Mouse (Mus musculus) colon, adult 2 months (tissue): ENCODE results near the gene Ehmt2. TPM values are rescaled to one million over a fixed set of nuclear protein-coding genes. Genes with fewer than 3 reads are reported as not detected.

ENCODE experiments used
- polyA plus RNA-seq: library from polyadenylated mRNA; depleted of rRNA; stranded (reverse); fragments of >200 nt; gene quantifications from 2 replicates; pipeline ENCODE4 v1.2.3, GENCODE M21; 2012; rRNA removed

Ehmt2 gene
- 317 and 331 TPM in 2 replicates for polyA plus RNA-seq

GRCm38 (mm10) chr17:34898160-34898586, at the start of gene Ehmt2, which contains the start of gene C2:
Ehmt2 (plus strand) TSS chr17:34898469.
C2 (minus strand) TSS chr17:34898265.

GRCm38 (mm10) chr17:34849722-34850516, 48.4 kb upstream of the Ehmt2 start, which contains the start of the genes Skiv2l and Nelfe:
Skiv2l (minus strand) TSS chr17:34850210.
Nelfe (plus strand) TSS chr17:34850391.

DNA sequence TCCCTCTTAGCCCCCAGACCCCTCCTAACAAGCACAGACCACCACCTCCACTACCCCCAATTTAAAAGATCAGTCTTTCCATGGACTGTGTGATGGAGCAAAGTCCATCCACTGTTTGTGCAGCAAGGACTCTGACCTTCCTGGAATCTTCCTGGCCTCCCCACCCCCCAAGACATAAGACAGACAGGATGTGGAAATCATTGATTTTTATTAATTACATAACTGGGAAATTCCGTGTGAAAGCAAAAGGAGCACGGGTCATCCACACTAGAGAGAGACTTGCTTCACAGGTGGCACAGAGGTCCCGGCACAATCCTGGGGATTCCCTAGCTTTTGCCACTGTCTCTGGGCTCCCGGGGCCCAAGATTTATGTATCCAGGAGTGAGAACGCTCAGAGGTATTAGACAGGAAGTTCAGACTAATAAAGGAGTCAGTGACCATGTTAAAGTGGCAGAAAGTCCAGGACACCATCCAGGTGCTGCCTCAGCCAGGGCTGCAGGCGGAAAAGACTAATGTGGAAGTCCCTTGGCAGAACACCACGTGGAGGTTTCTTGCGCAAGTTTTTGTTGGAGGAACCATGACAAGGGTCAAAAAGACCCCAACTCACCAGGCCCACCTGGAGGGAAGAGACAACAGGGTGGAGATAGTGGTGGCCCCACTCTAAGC, 35.7 kb upstream of the Ehmt2 start, which contains the start of gene Cfb:
TSS of gene Cfb (minus strand) at position 103 of the 666 bp plus-strand sequence.

DNA sequence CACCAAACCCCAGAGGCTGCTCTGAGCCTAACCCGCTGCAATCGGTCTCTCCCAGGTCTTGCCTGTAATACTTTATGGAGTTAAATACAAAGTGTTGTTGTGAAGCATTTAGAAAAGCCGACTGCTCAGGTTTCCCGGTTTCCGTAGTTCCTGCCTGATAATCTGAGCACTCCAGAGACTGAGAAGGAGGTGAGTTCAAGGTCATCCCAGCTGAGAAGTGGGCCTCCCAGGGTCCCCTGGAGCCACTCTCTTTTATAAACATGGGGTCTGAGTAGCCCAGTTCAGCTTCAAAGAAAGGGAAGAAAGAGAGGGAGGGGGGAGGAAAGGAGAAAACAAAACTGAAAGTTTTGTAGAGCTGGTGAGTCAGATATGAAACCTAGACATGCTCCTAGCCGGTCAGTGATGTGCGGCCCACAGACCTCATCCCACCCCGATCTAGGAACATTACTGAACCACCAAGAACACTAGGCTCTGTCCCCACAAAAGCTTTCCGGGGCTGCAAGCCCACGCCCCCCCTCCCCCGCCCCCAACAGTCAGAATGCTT, 18.9 kb upstream of the Ehmt2 start, which contains the start of gene Zbtb12:
TSS of gene Zbtb12 (plus strand) at position 148 of the 544 bp plus-strand sequence.

GRCm38 (mm10) chr17:34881683-34882310, 16.5 kb upstream of the Ehmt2 start, which contains the start of gene Gm20547:
Gm20547 (minus strand) TSS chr17:34882042.

GRCm38 (mm10) chr17:34913930-34914665, 15.8 kb downstream of the Ehmt2 start, which contains the start of gene Slc44a4:
Slc44a4 (plus strand) TSS chr17:34914466.

GRCm38 (mm10) chr17:34931061-34931734, 32.9 kb downstream of the Ehmt2 start, which contains the start of gene Neu1:
Neu1 (plus strand) TSS chr17:34931253.

GRCm38 (mm10) chr17:34959130-34959778, 61.0 kb downstream of the Ehmt2 start, which contains the start of gene Hspa1b:
Hspa1b (minus strand) TSS chr17:34959238.

Other genes starting within 250 kb of the Ehmt2 start
- 56.6 TPM in 2 replicates for gene Tnxb, start 227.9 kb upstream of the Ehmt2 start, polyA plus RNA-seq
- gene C4b, start 154.6 kb upstream of the Ehmt2 start, polyA plus RNA-seq, result 24.3 and 25.4 TPM in 2 replicates
- gene Cyp21a1, start 93.9 kb upstream of the Ehmt2 start, polyA plus RNA-seq, result not detected in 2 replicates
- 50.0 and 62.6 TPM in 2 replicates for gene Stk19, start 61.5 kb upstream of the Ehmt2 start, polyA plus RNA-seq
- gene Dxo, start 61.5 kb upstream of the Ehmt2 start, polyA plus RNA-seq, result 65.2 and 67.7 TPM in 2 replicates
- 94.8 and 130 TPM in 2 replicates for gene Skiv2l, start 48.3 kb upstream of the Ehmt2 start, polyA plus RNA-seq
- gene Nelfe, start 48.1 kb upstream of the Ehmt2 start, polyA plus RNA-seq, result 22.3 and 23.8 TPM in 2 replicates
- gene Cfb, start 36.0 kb upstream of the Ehmt2 start, polyA plus RNA-seq, result 28.6 and 30.9 TPM in 2 replicates
- gene Zbtb12, start 19.0 kb upstream of the Ehmt2 start, polyA plus RNA-seq, result 7.3 and 7.9 TPM in 2 replicates
- gene Gm20547, start 16.4 kb upstream of the Ehmt2 start, polyA plus RNA-seq, result not detected in 2 replicates
- gene C2, start 204 bp upstream of the Ehmt2 start, polyA plus RNA-seq, result 4.2 and 4.7 TPM in 2 replicates
- 338 and 452 TPM in 2 replicates for gene Slc44a4, start 16.0 kb downstream of the Ehmt2 start, polyA plus RNA-seq
- gene Neu1, start 32.8 kb downstream of the Ehmt2 start, polyA plus RNA-seq, result 197 and 259 TPM in 2 replicates
- gene Hspa1b, start 60.8 kb downstream of the Ehmt2 start, polyA plus RNA-seq, result 77.4 and 78.5 TPM in 2 replicates
- not detected in 2 replicates for gene Gm20481, start 71.4 kb downstream of the Ehmt2 start, polyA plus RNA-seq
- gene Hspa1a, start 73.7 kb downstream of the Ehmt2 start, polyA plus RNA-seq, result 40.8 and 41.4 TPM in 2 replicates
- gene Hspa1l, start 74.2 kb downstream of the Ehmt2 start, polyA plus RNA-seq, result 0.30 and 0.82 TPM in 2 replicates
- gene Lsm2, start 83.4 kb downstream of the Ehmt2 start, polyA plus RNA-seq, result 57.6 and 64.6 TPM in 2 replicates
- gene Vars, start 102.5 kb downstream of the Ehmt2 start, polyA plus RNA-seq, result 196 and 213 TPM in 2 replicates
- gene Vwa7, start 118.1 kb downstream of the Ehmt2 start, polyA plus RNA-seq, result 0.73 and 0.83 TPM in 2 replicates
- 1.0 and 2.3 TPM in 2 replicates for gene Sapcd1, start 129.5 kb downstream of the Ehmt2 start, polyA plus RNA-seq
- 4.0 and 6.0 TPM in 2 replicates for gene Msh5, start 148.3 kb downstream of the Ehmt2 start, polyA plus RNA-seq
- gene Clic1, start 151.5 kb downstream of the Ehmt2 start, polyA plus RNA-seq, result 209 and 215 TPM in 2 replicates
- 32.5 and 33.0 TPM in 2 replicates for gene Ddah2, start 160.6 kb downstream of the Ehmt2 start, polyA plus RNA-seq
- gene Ly6g6c, start 166.9 kb downstream of the Ehmt2 start, polyA plus RNA-seq, result 5.6 and 10.4 TPM in 2 replicates
- 0.82 and 1.0 TPM in 2 replicates for gene Mpig6b, start 167.7 kb downstream of the Ehmt2 start, polyA plus RNA-seq
- 77.8 and 86.1 TPM in 2 replicates for gene Ly6g6e, start 178.4 kb downstream of the Ehmt2 start, polyA plus RNA-seq
- gene Ly6g6d, start 179.6 kb downstream of the Ehmt2 start, polyA plus RNA-seq, result 19.4 and 23.3 TPM in 2 replicates
- 2.1 and 2.8 TPM in 2 replicates for gene Ly6g6f, start 187.1 kb downstream of the Ehmt2 start, polyA plus RNA-seq
- 238 and 254 TPM in 2 replicates for gene Abhd16a, start 190.8 kb downstream of the Ehmt2 start, polyA plus RNA-seq
- gene Ly6g5c, start 209.8 kb downstream of the Ehmt2 start, polyA plus RNA-seq, result not detected in 2 replicates
- gene Ly6g5b, start 217.0 kb downstream of the Ehmt2 start, polyA plus RNA-seq, result 0.72 and 0.86 TPM in 2 replicates
- gene Gpank1, start 223.0 kb downstream of the Ehmt2 start, polyA plus RNA-seq, result 23.3 and 25.0 TPM in 2 replicates
- gene Csnk2b, start 223.6 kb downstream of the Ehmt2 start, polyA plus RNA-seq, result 262 and 295 TPM in 2 replicates
- gene D17H6S53E, start 227.9 kb downstream of the Ehmt2 start, polyA plus RNA-seq, result 16.7 and 18.2 TPM in 2 replicates
- gene Apom, start 233.6 kb downstream of the Ehmt2 start, polyA plus RNA-seq, result 0.12 and 0.19 TPM in 2 replicates
- gene Bag6, start 236.7 kb downstream of the Ehmt2 start, polyA plus RNA-seq, result 221 and 228 TPM in 2 replicates